Mouse (Mus musculus) embryonic facial prominence, embryonic 10.5 days (tissue): ENCODE measurements around the gene Cacybp. TPM values are rescaled to one million over a fixed set of nuclear protein-coding genes. Genes with fewer than 3 reads are reported as not detected.

Experiments
- DNase-seq: peaks from one replicate; pipeline ENCODE4 v3.0.0-alpha.2; 2017; ENCODE audit warnings: low spot score
- H3K27ac ChIP-seq: fragments of 300-500 bp; sonication (generic); replicated peaks from 2 replicates; pipeline ENCODE4 v1.5.1; 2016; ENCODE audit warnings: mild to moderate bottlenecking
- H3K27me3 ChIP-seq: fragments of 300-500 bp; sonication (generic); replicated peaks from 2 replicates; pipeline ENCODE4 v1.6.1; 2016; ENCODE audit warnings: low read depth, mild to moderate bottlenecking; ENCODE audit not compliant: poor library complexity, severe bottlenecking
- H3K36me3 ChIP-seq: fragments of 300-500 bp; sonication (generic); replicated peaks from 2 replicates; pipeline ENCODE4 v1.6.1; 2016; ENCODE audit warnings: mild to moderate bottlenecking, moderate library complexity
- H3K4me1 ChIP-seq: fragments of 300-500 bp; sonication (generic); 2 replicates; pipeline ENCODE4 v1.6.1; 2016
- H3K4me3 ChIP-seq: fragments of 300-500 bp; sonication (generic); 2 replicates; pipeline ENCODE4 v1.5.1; 2016; ENCODE audit warnings: mild to moderate bottlenecking, moderate library complexity
- H3K9me3 ChIP-seq: fragments of 300-500 bp; sonication (generic); 2 replicates; pipeline ENCODE4 v1.6.1; 2016; ENCODE audit warnings: mild to moderate bottlenecking
- WGBS: fragments of 180-500 bp; shearing (Covaris S2); methylation state at CpG from one replicate; pipeline ENCODE4 v1.1.7; 2016; 5-methylcytosine and 5-hydroxymethylcytosine counted together
- polyA plus RNA-seq: library from polyadenylated mRNA; unstranded; fragments of >200 nt; fragmentation: Nextera tagmentation; extraction: Ambion mirVana; gene quantifications from 2 replicates; pipeline ENCODE4 v1.2.1, GENCODE M21; 2016

Cacybp gene
- polyA plus RNA-seq, 1 experiment from 2014 or later, result 357 TPM

DNA sequence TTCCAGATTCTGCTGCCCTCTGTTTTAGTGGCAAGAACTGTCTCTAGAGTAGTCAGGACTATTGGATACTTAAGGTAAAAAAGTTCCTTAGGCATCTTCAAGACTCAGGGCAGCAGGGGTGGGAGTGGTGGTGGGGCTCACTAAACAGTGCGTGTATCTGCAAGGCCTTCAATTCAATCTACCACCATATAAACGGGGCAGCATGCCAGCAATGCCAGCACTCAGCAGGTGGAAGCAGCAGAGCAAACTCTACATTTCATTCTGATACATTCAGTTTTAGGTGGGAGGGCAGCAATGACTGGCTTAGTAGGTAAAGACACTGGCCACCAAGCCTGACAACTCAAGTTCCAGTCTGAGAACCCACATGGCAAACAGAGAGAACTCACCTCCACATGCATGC, 27.4 kb upstream of the Cacybp start:
- DNase-seq, result no peak
- Histone ChIP-seq H3K27me3 (no peaks in the 10 kb centered on the region), H3K27ac (no peak overlapping the region), H3K36me3 (no peaks in the 10 kb centered on the region), H3K9me3 (no peaks in the 10 kb centered on the region), H3K4me3 (no peak overlapping the region), H3K4me1 (no peaks in the 10 kb centered on the region)
- 87% methylated on average over 2 of the region's 2 CpGs for WGBS

- no peaks in the 10 kb centered on the region for H3K4me1 ChIP-seq
- no peaks in the 10 kb centered on the region for H3K36me3 ChIP-seq
- no peak overlapping the region for H3K27ac ChIP-seq
- no peak overlapping the region for H3K4me3 ChIP-seq
- 82% methylated on average over 1 of the region's 1 CpGs for WGBS
- no peaks in the 10 kb centered on the region for H3K27me3 ChIP-seq
- no peaks in the 10 kb centered on the region for H3K9me3 ChIP-seq
- DNase-seq, result no peak
These were observed 26.3 kb upstream of the Cacybp start for GRCm38 (mm10) chr1:160238852-160239443.

DNA sequence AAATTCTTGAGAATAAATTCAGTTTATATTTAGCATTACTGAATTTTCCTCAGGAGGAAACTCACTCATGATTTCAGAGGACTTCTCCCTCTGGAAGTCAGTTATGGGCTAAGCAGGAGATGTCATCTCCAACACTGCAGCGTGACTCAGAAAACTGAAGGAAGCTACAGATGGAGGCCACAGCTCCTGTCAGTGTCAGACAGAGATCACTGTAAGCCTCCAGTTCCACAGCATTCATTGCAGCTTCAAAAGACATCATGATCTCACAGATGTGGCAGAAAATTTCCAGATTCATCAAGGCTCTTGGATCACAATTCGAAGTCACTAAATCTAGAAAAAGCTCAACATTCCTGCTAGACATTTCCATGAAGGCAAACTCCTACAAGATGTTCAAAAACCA, 25.3 kb upstream of the Cacybp start:
- 87% methylated on average over 2 of the region's 2 CpGs for whole genome bisulfite sequencing
- no peaks in the 10 kb centered on the region for H3K36me3 ChIP-seq
- no peak overlapping the region for H3K4me3 ChIP-seq
- H3K27me3 ChIP-seq, result no peaks in the 10 kb centered on the region
- H3K9me3 ChIP-seq, result no peaks in the 10 kb centered on the region
- H3K27ac ChIP-seq, result no peak overlapping the region
- H3K4me1 ChIP-seq, result no peaks in the 10 kb centered on the region
- no peak for DNase-seq

- Histone ChIP-seq H3K9me3 (no peaks in the 10 kb centered on the region), H3K4me1 (no peaks in the 10 kb centered on the region), H3K36me3 (no peaks in the 10 kb centered on the region), H3K27ac (no peak overlapping the region), H3K27me3 (no peaks in the 10 kb centered on the region), H3K4me3 (no peak overlapping the region)
- DNase-seq, result no peak
These were observed 21.2 kb upstream of the Cacybp start for GRCm38 (mm10) chr1:160233921-160234320.

- 90% methylated on average over 3 of the region's 3 CpGs for WGBS
- Histone ChIP-seq H3K27me3 (no peaks in the 10 kb centered on the region), H3K36me3 (no peaks in the 10 kb centered on the region), H3K27ac (no peak overlapping the region), H3K9me3 (no peaks in the 10 kb centered on the region), H3K4me1 (no peaks in the 10 kb centered on the region), H3K4me3 (no peak overlapping the region)
- DNase-seq, result no peak
These were observed 19.4 kb upstream of the Cacybp start for GRCm38 (mm10) chr1:160232113-160232512.

- no peak overlapping the region for H3K27ac ChIP-seq
- WGBS, result 65% methylated on average over 4 of the region's 4 CpGs
- no peak overlapping the region for H3K4me3 ChIP-seq
- no peaks in the 10 kb centered on the region for H3K9me3 ChIP-seq
- H3K27me3 ChIP-seq, result no peaks in the 10 kb centered on the region
- no peak for DNase-seq
- no peaks in the 10 kb centered on the region for H3K36me3 ChIP-seq
- H3K4me1 ChIP-seq, result no peaks in the 10 kb centered on the region
These were observed 18.3 kb upstream of the Cacybp start for GRCm38 (mm10) chr1:160231013-160231412.

- Histone ChIP-seq H3K27ac (no peak overlapping the region), H3K27me3 (no peaks in the 10 kb centered on the region), H3K4me3 (no peak overlapping the region), H3K4me1 (no peaks in the 10 kb centered on the region), H3K9me3 (no peaks in the 10 kb centered on the region), H3K36me3 (no peaks in the 10 kb centered on the region)
- DNase-seq, result no peak
These were observed 15.2 kb upstream of the Cacybp start for GRCm38 (mm10) chr1:160227850-160228249.

DNA sequence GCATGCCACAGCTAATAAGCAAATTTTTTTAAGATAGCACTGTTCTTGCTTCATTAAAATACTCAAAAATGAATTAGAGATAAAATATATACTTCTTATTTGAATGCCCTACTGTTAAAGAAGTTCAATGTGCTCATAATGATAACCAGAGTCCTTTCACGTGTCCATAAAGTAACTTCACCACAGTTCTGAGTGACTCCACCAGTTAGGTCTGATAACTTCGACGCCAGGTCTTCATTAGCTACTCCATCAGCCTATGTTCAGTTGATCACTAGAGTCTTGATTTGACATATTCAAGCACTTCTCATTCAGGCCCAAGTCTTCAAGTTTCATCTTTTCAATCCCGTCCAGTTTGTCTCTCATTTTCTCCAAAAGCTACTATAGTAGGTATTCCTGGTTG, 14.5 kb upstream of the Cacybp start:
- no peaks in the 10 kb centered on the region for H3K4me1 ChIP-seq
- H3K27ac ChIP-seq, result no peak overlapping the region
- no peaks in the 10 kb centered on the region for H3K27me3 ChIP-seq
- H3K4me3 ChIP-seq, result no peak overlapping the region
- H3K36me3 ChIP-seq, result no peaks in the 10 kb centered on the region
- no peak for DNase-seq
- WGBS, result 88% methylated on average over 4 of the region's 4 CpGs
- H3K9me3 ChIP-seq, result no peaks in the 10 kb centered on the region

DNA sequence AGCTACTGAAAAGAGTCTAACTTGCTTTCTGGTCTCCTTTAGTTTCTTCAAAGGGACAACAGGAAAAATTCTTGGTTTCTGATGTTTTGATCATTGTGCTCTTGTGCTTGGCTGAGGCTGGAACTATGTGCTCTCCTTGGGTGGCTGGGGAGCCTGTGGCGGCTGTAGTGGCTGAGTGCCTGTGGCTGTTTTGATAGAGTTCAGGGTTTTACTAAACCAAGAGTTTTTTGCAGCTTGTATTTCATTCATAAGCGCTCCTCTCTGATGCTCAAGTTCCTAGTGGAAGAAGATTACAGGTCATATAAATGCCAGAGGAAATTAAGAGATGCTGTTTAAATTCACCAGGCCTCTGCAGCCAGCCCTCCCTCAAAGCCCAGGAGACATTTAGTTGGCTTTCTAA, 11.4 kb upstream of the Cacybp start:
- H3K4me3 ChIP-seq, result no peak overlapping the region
- 51% methylated on average over 2 of the region's 2 CpGs for WGBS
- H3K4me1 ChIP-seq, result no peaks in the 10 kb centered on the region
- H3K36me3 ChIP-seq, result no peaks in the 10 kb centered on the region
- no peak for DNase-seq
- H3K27ac ChIP-seq, result no peak overlapping the region
- H3K9me3 ChIP-seq, result no peaks in the 10 kb centered on the region
- no peaks in the 10 kb centered on the region for H3K27me3 ChIP-seq

DNA sequence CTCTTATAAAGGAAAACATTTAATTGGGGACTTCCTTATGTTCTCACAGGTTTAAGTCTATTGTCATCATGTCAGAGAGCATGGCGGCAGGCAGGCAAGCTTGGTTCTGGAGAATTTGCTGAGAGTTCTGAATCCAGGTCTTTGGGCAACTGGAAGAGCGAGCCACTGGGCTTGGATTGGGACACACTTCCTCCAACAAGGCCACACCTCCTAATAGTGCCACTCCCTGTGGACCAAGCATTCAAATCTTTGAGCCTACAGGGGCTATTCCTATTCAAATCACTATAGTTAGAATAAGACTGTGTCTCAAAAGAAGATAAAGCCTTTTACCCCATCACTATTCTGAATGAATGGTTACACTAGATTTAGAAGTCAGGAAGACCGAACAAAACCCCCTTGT, 5.2 kb upstream of the Cacybp start:
- 89% methylated on average over 3 of the region's 3 CpGs for WGBS
- no peak for DNase-seq
- Histone ChIP-seq H3K27ac (no peak overlapping the region), H3K4me3 (no peak overlapping the region), H3K36me3 (no peaks in the 10 kb centered on the region), H3K27me3 (no peaks in the 10 kb centered on the region), H3K9me3 (no peaks in the 10 kb centered on the region), H3K4me1 (peaks cover 8% of the 10 kb centered on the region; the same call in 1 of the 2 replicates)

GRCm38 (mm10) chr1:160214171-160214570, 1.5 kb upstream of the Cacybp start:
- peak overlapping the region; percentile 98; the same call in 1 of the 2 replicates for H3K27ac ChIP-seq
- DNase-seq, result no peak
- peak overlapping the region; percentile 85 for H3K4me3 ChIP-seq
- H3K36me3 ChIP-seq, result peaks cover 2% of the 10 kb centered on the region
- 76% methylated on average over 7 of the region's 7 CpGs for WGBS
- peaks cover 24% of the 10 kb centered on the region for H3K4me1 ChIP-seq
- no peaks in the 10 kb centered on the region for H3K27me3 ChIP-seq
- no peaks in the 10 kb centered on the region for H3K9me3 ChIP-seq

DNA sequence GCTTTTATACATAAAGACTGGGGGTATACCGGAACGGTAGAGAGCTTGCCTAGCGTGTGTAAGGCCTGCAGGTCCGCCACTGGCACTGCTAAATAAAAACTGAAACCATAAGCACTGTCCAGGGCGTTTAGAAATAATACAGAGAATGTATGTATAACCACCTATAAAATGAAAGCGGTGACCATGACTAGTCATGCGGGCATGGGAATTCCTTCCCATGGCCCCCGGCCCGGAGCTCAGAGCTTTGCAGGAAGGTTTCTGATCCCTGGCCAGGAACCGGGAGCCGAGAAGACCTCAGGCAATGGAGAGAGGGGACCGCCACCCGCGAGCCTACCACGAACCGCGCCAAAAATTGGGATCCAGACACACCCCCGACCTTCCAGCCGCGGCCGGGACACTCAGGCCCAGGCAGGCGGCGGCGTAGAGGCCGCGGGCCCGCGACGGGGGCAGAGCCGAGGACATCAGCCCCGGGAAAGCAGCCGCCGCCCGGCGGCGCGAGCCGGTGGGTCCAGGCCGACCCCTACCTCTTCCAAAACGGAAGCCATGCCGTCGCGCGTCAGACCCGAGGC, 468 bp downstream of the Cacybp start:
- H3K36me3 ChIP-seq, result peaks cover 19% of the 10 kb centered on the region
- peaks cover 24% of the 10 kb centered on the region for H3K4me1 ChIP-seq
- H3K9me3 ChIP-seq, result no peaks in the 10 kb centered on the region
- no peaks in the 10 kb centered on the region for H3K27me3 ChIP-seq
- H3K4me3 ChIP-seq, result peak overlapping the region; percentile 85
- DNase-seq, result no peak
- peak overlapping the region; percentile 98 for H3K27ac ChIP-seq
- under 1% methylated on average over 45 of the region's 45 CpGs for whole genome bisulfite sequencing

GRCm38 (mm10) chr1:160211597-160212122, 1.0 kb downstream of the Cacybp start:
- 3% methylated on average over 8 of the region's 8 CpGs for WGBS
- Histone ChIP-seq H3K9me3 (no peaks in the 10 kb centered on the region), H3K4me3 (peak overlapping the region; percentile 85), H3K27ac (peak overlapping the region; percentile 98), H3K27me3 (no peaks in the 10 kb centered on the region), H3K36me3 (peaks cover 24% of the 10 kb centered on the region), H3K4me1 (peaks cover 24% of the 10 kb centered on the region)
- DNase-seq, result no peak
